Comparison of ENCODE assay signal across 10 mouse cellular contexts in the genomic region with DNA sequence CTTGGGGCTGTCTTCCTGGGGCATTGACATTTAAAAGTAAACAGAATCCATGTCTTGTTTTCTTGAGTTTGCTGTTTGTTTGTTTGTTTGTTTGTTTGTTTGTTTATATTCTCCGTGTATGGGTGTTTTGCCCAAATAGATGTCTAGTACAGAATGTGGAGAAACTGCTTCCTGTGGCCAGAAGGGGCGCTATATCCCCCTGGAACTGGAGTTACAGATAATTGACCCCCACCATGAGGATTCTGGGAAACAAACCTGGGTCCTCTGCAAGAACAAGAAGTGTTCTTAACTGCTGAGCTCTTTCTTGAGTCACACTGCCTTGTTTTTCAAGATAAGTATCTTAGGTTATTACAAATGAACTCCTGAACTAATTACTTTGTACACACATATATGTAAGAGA.
A peak's percentile ranks its signal among the peaks of the same experiment; 100 is the strongest.
DNase-seq lines count a peak whose midpoint lies in the region; ATAC-seq and TF ChIP-seq lines count a peak whose summit lies in the region.
"Had no signal": no experiment of that assay in that cellular context is flagged by ENCODE, and none has a peak within 500 bp of the region (broad histone marks: within the 10 kb centered on the region; RNA-seq: fewer than 3 reads in every experiment).

No protein-coding gene starts in this region.

- H3K36me3 ChIP-seq in heart, embryonic 14.5 days (ENCODE audit: control insufficient read depth, insufficient read depth, low read length) = no peaks in the 10 kb centered on the region
- no peaks in the 10 kb centered on the region for H3K36me3 ChIP-seq in heart, embryonic 10.5 days
- no peaks in the 10 kb centered on the region for H3K36me3 ChIP-seq in lung, postnatal 0 days (ENCODE audit: insufficient read depth, low read length)
- H3K36me3 ChIP-seq: liver, embryonic 12.5 days had no signal

- TF ChIP-seq CTCF in lung, postnatal 0 days (IDR thresholded peaks at IDR 0.05) = peak; percentile 41
- TF ChIP-seq CTCF in lung, adult 2 months (IDR thresholded peaks at IDR 0.05; ENCODE audit: insufficient read depth, low read length) = no peak

- no peak for ATAC-seq in heart, embryonic 14.5 days (ENCODE audit: insufficient number of reproducible peaks, insufficient read depth, low FRiP score, low read depth)
- ATAC-seq in lung, postnatal 0 days = no peak
- 0 out of 2 replicates have a peak, but pooled peaks have one; percentile 18 for ATAC-seq in megakaryocyte progenitor cell, adult 5-6 weeks (replicated peaks; ENCODE audit: poor library complexity)
- ATAC-seq: liver, embryonic 12.5 days had no signal

- WGBS in heart, embryonic 14.5 days = 43% methylated on average over 2 of the region's 2 CpGs
- WGBS in heart, embryonic 10.5 days = 43% methylated on average over 2 of the region's 2 CpGs
- 30% methylated on average over 2 of the region's 2 CpGs for WGBS in lung, postnatal 0 days
- 36% methylated on average over 2 of the region's 2 CpGs for WGBS in lung, adult 2 months

- DNase-seq in heart, embryonic 10.5 days (ENCODE audit: low spot score) = no peak
- DNase-seq in lung, postnatal 0 days (ENCODE audit: low spot score) = no peak
- DNase-seq in lung, adult 2 months = no peak
- DNase-seq in adipocyte (ENCODE audit: low spot score) = peak; percentile 41
- no peak for DNase-seq in MN1 (ENCODE audit: low spot score)
- no peak for DNase-seq in adrenal gland, adult 18-20 months (ENCODE audit: low spot score in 2 of 2)
- DNase-seq: cerebellum, adult 2 months had no signal

- no peak for TF ChIP-seq POLR2A in lung, adult 2 months (IDR thresholded peaks at IDR 0.05; ENCODE audit: borderline replicate concordance, extremely low read depth, low read depth, low read length)

- H3K27ac ChIP-seq in heart, embryonic 14.5 days (replicated peaks in 1 of 2; ENCODE audit: control insufficient read depth in 1 of 2, insufficient read depth in 1 of 2, low read depth in 2 of 2, low read length in 2 of 2) = no peak overlapping the region
- no peak overlapping the region for H3K27ac ChIP-seq in heart, embryonic 10.5 days
- H3K27ac ChIP-seq in lung, postnatal 0 days (ENCODE audit: low read length) = 0 out of 2 replicates have a peak overlapping the region, but pooled peaks have one; percentile 27
- H3K27ac ChIP-seq: liver, embryonic 12.5 days had no signal

- H3K9me3 ChIP-seq in heart, embryonic 14.5 days (ENCODE audit: control insufficient read depth, low read length) = no peaks in the 10 kb centered on the region
- H3K9me3 ChIP-seq in heart, embryonic 10.5 days = no peaks in the 10 kb centered on the region
- no peaks in the 10 kb centered on the region for H3K9me3 ChIP-seq in lung, postnatal 0 days (ENCODE audit: low read length)
- H3K9me3 ChIP-seq: liver, embryonic 12.5 days had no signal

- no peak overlapping the region for H3K4me3 ChIP-seq in heart, embryonic 14.5 days (ENCODE audit: control insufficient read depth in 1 of 2, insufficient read depth in 1 of 2, low read depth in 1 of 2, low read length in 2 of 2)
- no peak overlapping the region for H3K4me3 ChIP-seq in heart, embryonic 10.5 days
- H3K4me3 ChIP-seq in lung, postnatal 0 days (ENCODE audit: low read depth, low read length) = 0 out of 2 replicates have a peak overlapping the region, but pooled peaks have one; percentile 39
- no peak overlapping the region for H3K4me3 ChIP-seq in lung, adult 2 months (replicated peaks; ENCODE audit: extremely low read depth, low read depth, low read length)

- peak overlapping the region; percentile 73; the same call in 1 of the 2 replicates for H3K4me2 ChIP-seq in heart, embryonic 14.5 days (ENCODE audit: low read length)
- peak overlapping the region; percentile 51 for H3K4me2 ChIP-seq in lung, postnatal 0 days (replicated peaks; ENCODE audit: low read depth, low read length)

- TF ChIP-seq EP300 in lung, postnatal 0 days (IDR thresholded peaks at IDR 0.05) = no peak

- peaks cover 4 to 6% of the 10 kb centered on the region in 2 experiments for H3K4me1 ChIP-seq in heart, embryonic 14.5 days (ENCODE audit: control insufficient read depth in 2 of 2, insufficient read depth in 2 of 2, low read length in 2 of 2)
- H3K4me1 ChIP-seq in heart, embryonic 10.5 days = no peaks in the 10 kb centered on the region; the same call in 1 of the 2 replicates
- peaks cover 9% of the 10 kb centered on the region; the same call in 1 of the 2 replicates for H3K4me1 ChIP-seq in lung, postnatal 0 days (ENCODE audit: insufficient read depth, low read depth, low read length)
- peaks cover 4% of the 10 kb centered on the region; the same call in 1 of the 2 replicates for H3K4me1 ChIP-seq in lung, adult 2 months (ENCODE audit: control insufficient read depth, insufficient read depth, low read length)

- no peak overlapping the region for H3K9ac ChIP-seq in heart, embryonic 14.5 days (ENCODE audit: low read length)
- no peak overlapping the region for H3K9ac ChIP-seq in lung, postnatal 0 days (replicated peaks; ENCODE audit: low read depth)

- H3K27me3 ChIP-seq in heart, embryonic 14.5 days (ENCODE audit: control insufficient read depth, insufficient read depth, low read length) = no peaks in the 10 kb centered on the region
- H3K27me3 ChIP-seq in heart, embryonic 10.5 days (ENCODE audit: insufficient read depth, poor library complexity, severe bottlenecking) = no peaks in the 10 kb centered on the region
- no peaks in the 10 kb centered on the region for H3K27me3 ChIP-seq in lung, postnatal 0 days (replicated peaks; ENCODE audit: insufficient read depth, low read length)
- H3K27me3 ChIP-seq: liver, embryonic 12.5 days had no signal
